Mouse (Mus musculus): ENCODE measurements around the gene Mbnl2. TPM values are rescaled to one million over a fixed set of nuclear protein-coding genes. Genes with fewer than 3 reads are reported as not detected.
A peak's percentile ranks its signal among the peaks of the same experiment; 100 is the strongest.

Mbnl2 gene
- polyA plus RNA-seq, 1 experiment: 24.6 TPM

DNA sequence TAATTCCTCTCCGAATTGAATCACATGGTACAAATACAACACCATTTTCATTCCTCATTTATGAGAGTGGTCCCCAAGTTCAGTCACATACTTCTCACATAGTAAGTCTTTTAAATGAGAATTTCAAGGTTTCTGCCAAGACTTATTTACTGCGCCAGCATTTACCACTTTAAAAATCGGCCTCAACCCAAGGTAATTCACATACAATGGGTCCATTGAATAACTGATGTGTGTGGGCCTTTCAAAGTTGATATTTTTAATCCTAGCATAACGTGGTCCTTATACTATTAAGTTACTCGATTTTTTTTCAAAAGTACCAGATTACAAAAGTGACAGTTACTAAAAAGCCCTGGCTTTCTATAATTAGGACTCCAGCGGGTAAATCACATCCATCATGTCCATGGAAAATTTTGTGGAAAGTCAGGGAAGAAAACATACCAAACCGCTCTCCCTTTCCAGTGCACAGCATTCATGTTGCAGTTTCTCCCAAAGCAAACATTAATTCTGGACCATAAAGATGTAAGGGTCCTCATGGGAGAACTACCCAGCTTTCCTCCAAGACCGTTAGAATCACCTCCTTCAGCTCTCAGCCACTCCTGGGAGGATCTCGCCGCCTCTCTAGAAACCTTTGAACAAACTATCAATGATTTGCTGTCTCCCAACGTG lies 107.8 kb downstream of the Mbnl2 start:
- WGBS: 81% methylated on average over 11 of the region's 11 CpGs
- TF ChIP-seq CTCF (IDR thresholded peaks at IDR 0.05; ENCODE audit: control insufficient read depth, insufficient read depth, low read length) (no peak), POLR2A (IDR thresholded peaks at IDR 0.05; ENCODE audit: borderline replicate concordance, control insufficient read depth, low read depth, low read length) (no peak)
- H3K4me3 ChIP-seq (replicated peaks; ENCODE audit: control insufficient read depth, low read depth, low read length): no peak overlapping the region
- H3K27ac ChIP-seq (ENCODE audit: control insufficient read depth, insufficient read depth, low read depth, low read length, poor library complexity): no peak overlapping the region
- peaks cover 6% of the 10 kb centered on the region for H3K4me1 ChIP-seq (ENCODE audit: control insufficient read depth, insufficient read depth, low read length)

GRCm38 (mm10) chr14:120384615-120385014 lies 109.1 kb downstream of the Mbnl2 start:
- TF ChIP-seq CTCF (IDR thresholded peaks at IDR 0.05; ENCODE audit: control insufficient read depth, insufficient read depth, low read length) (no peak), POLR2A (IDR thresholded peaks at IDR 0.05; ENCODE audit: borderline replicate concordance, control insufficient read depth, low read depth, low read length) (no peak)
- Histone ChIP-seq H3K27ac (ENCODE audit: control insufficient read depth, insufficient read depth, low read depth, low read length, poor library complexity) (no peak overlapping the region), H3K4me1 (ENCODE audit: control insufficient read depth, insufficient read depth, low read length) (peaks cover 6% of the 10 kb centered on the region), H3K4me3 (replicated peaks; ENCODE audit: control insufficient read depth, low read depth, low read length) (no peak overlapping the region)
- WGBS: 87% methylated on average over 5 of the region's 5 CpGs

- 28% methylated on average over 4 of the region's 4 CpGs for WGBS
- Histone ChIP-seq H3K4me1 (ENCODE audit: control insufficient read depth, insufficient read depth, low read length) (no peaks in the 10 kb centered on the region), H3K27ac (ENCODE audit: control insufficient read depth, insufficient read depth, low read depth, low read length, poor library complexity) (no peak overlapping the region), H3K4me3 (replicated peaks; ENCODE audit: control insufficient read depth, low read depth, low read length) (no peak overlapping the region)
- TF ChIP-seq POLR2A (IDR thresholded peaks at IDR 0.05; ENCODE audit: borderline replicate concordance, control insufficient read depth, low read depth, low read length) (no peak), CTCF (IDR thresholded peaks at IDR 0.05; ENCODE audit: control insufficient read depth, insufficient read depth, low read length) (no peak)
Measured at GRCm38 (mm10) chr14:120387293-120387692, 111.8 kb downstream of the Mbnl2 start.

- Histone ChIP-seq H3K27ac (ENCODE audit: control insufficient read depth, insufficient read depth, low read depth, low read length, poor library complexity) (no peak overlapping the region), H3K4me1 (ENCODE audit: control insufficient read depth, insufficient read depth, low read length) (no peaks in the 10 kb centered on the region), H3K4me3 (replicated peaks; ENCODE audit: control insufficient read depth, low read depth, low read length) (no peak overlapping the region)
- TF ChIP-seq CTCF (IDR thresholded peaks at IDR 0.05; ENCODE audit: control insufficient read depth, insufficient read depth, low read length) (no peak), POLR2A (IDR thresholded peaks at IDR 0.05; ENCODE audit: borderline replicate concordance, control insufficient read depth, low read depth, low read length) (no peak)
- 87% methylated on average over 38 of the region's 38 CpGs for WGBS
Measured at GRCm38 (mm10) chr14:120388818-120389691, 113.6 kb downstream of the Mbnl2 start.

- Histone ChIP-seq H3K4me3 (replicated peaks; ENCODE audit: control insufficient read depth, low read depth, low read length) (no peak overlapping the region), H3K27ac (ENCODE audit: control insufficient read depth, insufficient read depth, low read depth, low read length, poor library complexity) (no peak overlapping the region), H3K4me1 (ENCODE audit: control insufficient read depth, insufficient read depth, low read length) (no peaks in the 10 kb centered on the region)
- WGBS: 88% methylated on average over 10 of the region's 10 CpGs
- TF ChIP-seq CTCF (IDR thresholded peaks at IDR 0.05; ENCODE audit: control insufficient read depth, insufficient read depth, low read length) (peak; percentile 34; the same call in 1 of the 2 replicates), POLR2A (IDR thresholded peaks at IDR 0.05; ENCODE audit: borderline replicate concordance, control insufficient read depth, low read depth, low read length) (no peak)
Measured at GRCm38 (mm10) chr14:120390231-120390944, 114.9 kb downstream of the Mbnl2 start.

DNA sequence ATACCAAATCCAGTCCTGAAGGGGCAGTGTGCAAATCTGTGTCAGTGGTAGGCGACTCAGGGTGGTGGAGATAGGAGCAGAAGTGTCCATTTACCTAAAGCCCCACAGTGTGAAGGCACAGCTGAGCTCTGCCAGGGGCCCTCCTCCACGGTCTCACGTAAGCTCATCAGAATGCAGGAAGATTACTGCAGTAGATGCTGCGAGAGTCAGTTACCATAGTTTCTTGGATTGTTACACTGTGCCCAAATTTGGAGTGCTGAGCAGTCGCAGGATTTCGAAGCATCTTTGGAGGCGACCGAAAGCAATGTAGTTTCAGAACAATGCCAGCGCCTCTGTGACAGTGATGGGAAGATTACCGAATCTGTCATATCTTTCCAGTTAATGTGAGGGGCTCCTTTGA lies 116.2 kb downstream of the Mbnl2 start:
- Histone ChIP-seq H3K4me1 (ENCODE audit: control insufficient read depth, insufficient read depth, low read length) (no peaks in the 10 kb centered on the region; the same call in 1 of the 2 replicates), H3K4me3 (replicated peaks; ENCODE audit: control insufficient read depth, low read depth, low read length) (no peak overlapping the region), H3K27ac (ENCODE audit: control insufficient read depth, insufficient read depth, low read depth, low read length, poor library complexity) (no peak overlapping the region)
- TF ChIP-seq CTCF (IDR thresholded peaks at IDR 0.05; ENCODE audit: control insufficient read depth, insufficient read depth, low read length): no peak
- TF ChIP-seq POLR2A (IDR thresholded peaks at IDR 0.05; ENCODE audit: borderline replicate concordance, control insufficient read depth, low read depth, low read length): no peak
- WGBS: 92% methylated on average over 10 of the region's 10 CpGs

GRCm38 (mm10) chr14:120392441-120392840 lies 117.0 kb downstream of the Mbnl2 start:
- H3K4me3 ChIP-seq (replicated peaks; ENCODE audit: control insufficient read depth, low read depth, low read length): no peak overlapping the region
- TF ChIP-seq POLR2A (IDR thresholded peaks at IDR 0.05; ENCODE audit: borderline replicate concordance, control insufficient read depth, low read depth, low read length): no peak
- TF ChIP-seq CTCF (IDR thresholded peaks at IDR 0.05; ENCODE audit: control insufficient read depth, insufficient read depth, low read length): no peak
- no peak overlapping the region for H3K27ac ChIP-seq (ENCODE audit: control insufficient read depth, insufficient read depth, low read depth, low read length, poor library complexity)
- H3K4me1 ChIP-seq (ENCODE audit: control insufficient read depth, insufficient read depth, low read length): no peaks in the 10 kb centered on the region; the same call in 1 of the 2 replicates
- 90% methylated on average over 9 of the region's 9 CpGs for WGBS

DNA sequence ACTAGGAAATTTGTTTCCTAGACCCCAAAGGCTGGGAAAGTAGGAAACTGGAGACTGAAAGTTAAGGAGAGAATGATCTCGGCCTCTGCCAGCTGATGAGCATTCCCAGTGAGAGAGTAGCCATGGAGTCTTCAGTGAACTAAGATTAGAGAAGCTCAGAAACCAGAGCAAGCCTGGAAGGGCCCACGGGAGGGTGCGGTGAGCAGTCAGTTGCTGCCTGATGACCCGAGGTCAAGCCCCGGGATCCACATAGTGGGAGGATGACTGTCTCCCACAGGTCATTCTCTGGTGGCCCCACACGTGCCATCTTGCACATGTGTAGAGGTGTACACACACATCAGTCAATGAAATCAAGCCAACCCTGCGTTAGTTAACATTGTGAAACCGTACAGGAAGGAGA lies 118.0 kb downstream of the Mbnl2 start:
- H3K27ac ChIP-seq (ENCODE audit: control insufficient read depth, insufficient read depth, low read depth, low read length, poor library complexity): no peak overlapping the region
- H3K4me1 ChIP-seq (ENCODE audit: control insufficient read depth, insufficient read depth, low read length): no peaks in the 10 kb centered on the region; the same call in 1 of the 2 replicates
- 73% methylated on average over 8 of the region's 8 CpGs for WGBS
- H3K4me3 ChIP-seq (replicated peaks; ENCODE audit: control insufficient read depth, low read depth, low read length): no peak overlapping the region
- TF ChIP-seq POLR2A (IDR thresholded peaks at IDR 0.05; ENCODE audit: borderline replicate concordance, control insufficient read depth, low read depth, low read length): no peak
- TF ChIP-seq CTCF (IDR thresholded peaks at IDR 0.05; ENCODE audit: control insufficient read depth, insufficient read depth, low read length): no peak
